Mouse (Mus musculus) c-Kit-positive CD71-negative TER-119-negative erythroid progenitor cells, embryonic 14.5 days (primary cell): ENCODE measurements at regions not wholly inside any gene's neighbourhood (a gene's known extent, or its start where the extent isn't known, plus 50 kb on each side); places are given as distances from the start of the nearest gene placed in this dataset.
"Not testable (repeated sequence)": the region's sequence is repeated elsewhere in the genome, so short reads cannot be mapped to it uniquely, and the experiment has no call there.

Experiments
- DNase-seq: peaks from one replicate; pipeline ENCODE4 v3.0.0-alpha.2; 2013; ENCODE audit warnings: low read depth

DNA sequence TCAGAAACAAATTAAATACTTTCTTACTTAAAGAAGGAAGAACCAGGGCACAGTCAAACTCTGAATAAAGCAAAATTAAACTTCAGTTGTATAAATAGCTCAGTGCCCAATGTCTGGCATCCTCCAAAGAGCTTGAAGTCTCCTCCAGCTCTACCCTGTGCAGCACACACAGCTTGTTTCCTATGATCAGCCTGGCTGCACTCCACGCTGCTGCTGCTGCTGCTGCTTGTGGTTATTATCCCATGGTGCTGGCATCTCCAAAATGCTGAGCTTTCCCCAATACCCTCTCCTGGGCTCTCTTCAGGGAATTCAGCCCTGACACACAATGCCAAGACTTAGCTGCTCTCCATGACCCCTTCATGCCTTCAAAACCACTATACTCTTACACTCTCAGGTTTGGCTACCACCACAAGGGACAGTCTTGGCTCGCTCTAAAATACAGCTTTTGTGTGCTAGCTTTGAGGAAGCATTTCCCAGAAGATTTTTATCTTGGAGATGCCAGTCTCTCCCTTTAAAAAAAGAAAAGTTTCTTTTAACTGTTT is 121.0 kb downstream of the Rab10 start:
- not testable (repeated sequence) for DNase-seq

DNA sequence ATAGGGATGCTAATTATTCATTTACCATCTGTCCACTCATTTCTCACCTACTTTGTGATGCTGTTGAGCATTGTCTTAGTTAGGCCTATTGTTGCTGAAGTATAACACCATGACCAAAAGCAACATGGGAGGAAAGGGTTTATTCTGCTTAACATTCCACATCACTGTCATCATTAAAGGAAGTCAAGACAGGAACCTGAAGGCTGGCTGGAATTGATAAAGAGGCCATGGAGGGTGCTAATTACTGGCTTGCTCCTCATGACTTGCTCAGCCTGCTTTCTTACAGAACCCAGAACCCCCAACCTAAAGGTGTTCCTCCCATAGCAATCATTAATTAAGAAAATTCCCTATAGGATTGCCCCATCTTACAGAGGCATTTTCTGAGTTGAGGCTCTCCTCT is 121.6 kb downstream of the Rab10 start:
- no peak for DNase-seq

DNA sequence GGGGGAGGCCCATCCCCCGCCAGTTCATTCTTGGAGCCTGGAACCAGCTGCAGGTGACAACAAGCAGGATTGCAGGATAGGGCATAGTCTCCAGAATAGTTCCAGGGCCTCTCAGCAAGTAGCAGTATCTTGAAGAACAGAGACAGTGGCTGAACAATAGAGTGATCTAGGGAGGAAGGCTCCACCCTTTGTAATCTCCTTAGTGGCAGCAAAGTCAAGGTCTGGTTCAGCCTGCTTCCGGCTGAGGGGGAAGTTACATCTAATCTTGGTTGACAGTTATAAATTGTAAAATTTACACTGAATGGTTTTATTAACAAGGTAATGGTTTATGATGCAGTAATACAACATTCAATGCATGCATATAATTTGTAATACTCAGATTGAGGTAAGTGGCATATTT is 136.4 kb downstream of the Rab10 start:
- DNase-seq: no peak

DNA sequence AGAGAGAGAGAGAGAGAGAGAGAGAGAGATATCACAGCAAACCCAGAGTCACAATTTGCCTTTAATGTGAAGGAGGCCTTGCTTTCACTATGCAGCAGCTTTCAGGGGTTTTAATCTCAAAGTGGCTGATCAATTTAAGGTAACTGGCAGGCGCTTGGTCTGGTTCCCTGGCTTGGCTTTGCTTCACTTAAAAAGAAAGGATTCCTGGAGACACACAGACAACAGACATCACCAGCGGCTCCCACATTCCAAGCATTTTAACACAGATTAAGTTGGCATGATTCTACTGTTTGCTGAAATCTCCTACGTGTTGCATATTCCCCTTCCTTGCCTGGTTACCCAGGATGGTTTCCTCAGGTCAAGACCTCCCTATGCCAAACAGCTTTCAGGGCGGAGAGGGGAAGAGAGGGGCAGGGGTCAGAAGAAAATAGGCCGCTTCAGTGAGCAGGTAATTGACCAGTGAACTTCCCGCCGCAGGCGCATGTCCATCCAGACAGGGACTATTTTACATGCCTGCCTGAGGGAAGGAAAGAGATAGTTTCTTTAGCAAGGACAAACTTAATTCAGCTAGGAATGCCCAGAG is 140.0 kb downstream of the Rab10 start:
- DNase-seq: not testable (repeated sequence)

DNA sequence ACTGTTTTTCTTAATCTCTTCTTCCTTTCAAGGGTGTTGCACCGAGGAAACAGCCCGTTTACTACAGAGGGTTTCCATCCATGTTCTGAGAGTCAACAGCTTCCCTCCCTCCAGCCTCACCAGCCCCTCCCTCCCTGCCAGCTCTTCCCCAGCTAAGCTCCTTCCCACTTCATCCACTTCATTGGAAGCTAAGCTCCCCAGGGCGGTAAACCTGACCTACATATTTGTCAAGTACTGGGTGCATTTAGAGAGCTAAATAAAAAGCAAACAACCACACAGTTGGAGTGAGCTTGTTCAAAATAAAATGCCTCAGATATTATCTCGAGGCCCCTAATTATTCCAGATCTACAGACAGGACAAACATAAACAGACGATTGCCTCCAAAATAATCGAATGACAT is 148.1 kb downstream of the Rab10 start:
- DNase-seq: not testable (repeated sequence)

DNA sequence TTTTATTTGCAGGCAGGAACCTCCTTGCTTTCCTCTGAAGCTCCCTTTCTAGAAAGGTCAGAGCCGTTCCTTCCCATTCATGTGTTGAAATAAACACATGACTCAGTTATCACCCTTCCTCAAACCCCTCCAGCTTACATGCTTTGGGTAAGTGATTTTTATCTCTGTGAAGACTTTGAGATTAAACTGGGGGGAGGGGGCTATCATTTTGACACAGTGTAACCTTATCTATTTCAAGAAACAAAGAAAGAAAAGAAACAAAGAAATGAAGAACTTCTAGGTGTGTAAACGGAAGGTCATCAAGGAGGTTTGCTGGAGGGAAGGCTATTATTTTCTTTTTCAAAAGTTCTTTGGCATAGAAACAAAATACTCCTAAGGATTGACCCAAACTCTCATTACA is 151.0 kb downstream of the Rab10 start:
- DNase-seq: not testable (repeated sequence)

DNA sequence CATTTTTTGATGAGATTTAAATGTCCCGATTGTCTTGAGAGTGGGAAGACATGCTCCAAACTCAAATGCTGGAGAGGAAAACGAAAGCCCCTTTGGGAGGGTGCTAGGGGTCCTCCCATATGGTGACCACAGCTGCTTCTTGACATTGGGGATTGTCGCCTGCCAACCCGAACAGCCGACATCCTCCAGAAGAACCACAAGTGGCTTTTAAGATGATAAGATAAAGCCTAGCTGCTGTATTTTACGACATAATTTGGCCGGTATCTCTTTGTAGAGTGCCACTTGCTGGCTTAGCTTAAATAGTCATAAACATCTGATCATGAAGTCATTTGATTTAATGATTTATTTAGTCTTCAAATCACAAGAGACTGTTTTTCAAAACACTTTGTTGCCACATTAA is 156.1 kb downstream of the Rab10 start:
- not testable (repeated sequence) for DNase-seq

DNA sequence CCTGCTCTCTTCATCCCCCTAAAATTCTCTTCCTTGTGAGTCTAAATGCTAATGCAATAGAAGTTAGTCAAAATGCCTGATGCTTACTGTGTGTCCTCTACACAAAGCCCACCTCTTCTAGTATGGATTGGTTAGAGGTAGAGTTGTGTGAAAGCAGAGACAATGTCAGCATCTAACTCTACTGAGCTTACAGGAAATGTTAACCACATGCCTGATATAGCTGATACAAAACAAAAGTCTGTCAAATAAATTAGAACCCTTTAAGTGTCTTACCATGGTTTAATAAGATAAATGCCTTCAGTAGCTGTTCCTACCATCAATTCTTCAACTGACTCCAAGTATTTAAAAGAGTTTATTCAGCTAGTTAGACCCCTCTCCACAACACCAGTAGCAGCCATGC is 177.2 kb downstream of the Rab10 start:
- DNase-seq: not testable (repeated sequence)

DNA sequence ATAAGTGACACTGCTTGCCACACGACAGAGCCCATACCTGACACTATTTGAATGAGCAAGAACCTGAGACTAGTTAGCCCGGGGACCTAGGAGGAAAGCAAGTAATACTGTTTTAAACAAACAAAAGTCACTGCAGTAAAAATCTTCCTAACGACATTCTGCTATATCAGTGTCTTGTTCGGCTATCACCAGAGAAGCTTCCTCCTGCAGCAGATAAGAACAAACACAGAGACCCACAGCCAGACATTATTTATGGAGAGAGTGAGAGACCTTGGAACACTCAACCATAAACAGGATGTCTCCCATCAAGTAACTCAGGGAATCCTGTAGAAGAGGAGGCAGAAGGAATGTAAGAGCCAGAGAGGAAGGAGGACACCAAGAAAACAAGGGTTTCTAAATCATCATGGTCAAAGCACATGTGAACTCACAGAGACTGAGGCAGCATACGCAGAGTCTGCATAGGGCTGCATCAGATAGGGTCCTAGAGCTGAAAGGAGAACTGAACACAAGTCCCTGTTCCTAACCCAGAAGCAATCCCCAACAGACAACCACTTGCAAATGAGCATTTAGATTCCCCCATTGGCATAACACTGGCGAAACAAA is 178.5 kb downstream of the Rab10 start:
- not testable (repeated sequence) for DNase-seq

DNA sequence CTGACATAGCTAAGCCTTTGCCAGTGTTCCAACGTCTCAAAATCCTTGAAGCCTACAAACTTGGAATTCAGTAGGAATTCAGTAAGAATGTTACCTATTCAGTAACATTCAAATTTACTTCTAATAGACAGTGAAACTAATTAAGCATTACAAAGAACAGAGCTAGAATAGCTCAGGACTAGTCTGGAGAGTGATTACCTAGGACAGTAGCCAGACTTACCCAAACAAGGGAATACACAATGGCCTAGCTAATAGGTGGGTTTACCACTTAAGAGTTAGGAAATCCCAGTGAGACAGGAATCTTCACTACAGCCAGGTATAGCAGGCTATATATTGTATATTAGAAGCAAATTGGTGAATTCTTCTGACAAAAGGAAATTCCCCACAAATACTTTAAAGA is 182.4 kb downstream of the Rab10 start:
- DNase-seq: not testable (repeated sequence)

DNA sequence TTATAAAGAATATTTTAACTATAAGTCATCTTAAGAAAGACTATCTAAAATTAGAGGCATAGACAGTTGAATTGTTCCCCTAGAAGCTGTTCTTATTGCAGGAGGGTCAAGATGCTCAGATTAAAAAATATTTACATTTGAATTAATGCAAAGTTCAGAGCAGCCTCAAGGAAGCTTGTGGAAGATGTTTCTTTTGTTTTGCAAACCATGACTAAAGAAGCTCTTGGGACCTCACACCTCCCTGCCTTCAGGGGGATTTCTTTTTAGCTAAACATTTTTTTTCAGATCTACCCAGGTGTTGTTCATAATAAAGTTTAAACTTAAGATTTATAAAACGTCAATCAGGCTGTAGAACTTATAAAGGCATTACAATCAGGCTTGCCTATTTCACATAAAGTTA is 185.7 kb downstream of the Rab10 start:
- DNase-seq: no peak

DNA sequence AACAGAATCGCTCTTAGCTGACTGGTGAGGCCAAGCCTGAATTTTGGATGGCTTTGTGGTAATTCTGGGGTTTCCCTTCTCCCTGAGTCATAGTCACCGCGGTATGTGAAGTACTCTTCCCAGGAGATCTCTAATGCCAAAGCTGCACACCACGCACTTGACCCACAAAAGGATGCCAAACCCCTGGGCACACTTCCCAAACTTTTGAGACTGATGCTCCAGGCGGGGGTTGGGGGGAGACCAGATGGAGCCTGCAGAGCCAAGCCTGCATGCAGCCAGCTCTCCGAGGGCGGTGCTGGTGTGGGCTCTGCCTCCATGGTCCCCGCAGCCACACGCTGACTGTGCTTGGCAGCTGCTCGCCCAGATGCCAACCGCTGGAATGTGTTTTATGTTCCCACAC is 199.2 kb downstream of the Rab10 start:
- not testable (repeated sequence) for DNase-seq

DNA sequence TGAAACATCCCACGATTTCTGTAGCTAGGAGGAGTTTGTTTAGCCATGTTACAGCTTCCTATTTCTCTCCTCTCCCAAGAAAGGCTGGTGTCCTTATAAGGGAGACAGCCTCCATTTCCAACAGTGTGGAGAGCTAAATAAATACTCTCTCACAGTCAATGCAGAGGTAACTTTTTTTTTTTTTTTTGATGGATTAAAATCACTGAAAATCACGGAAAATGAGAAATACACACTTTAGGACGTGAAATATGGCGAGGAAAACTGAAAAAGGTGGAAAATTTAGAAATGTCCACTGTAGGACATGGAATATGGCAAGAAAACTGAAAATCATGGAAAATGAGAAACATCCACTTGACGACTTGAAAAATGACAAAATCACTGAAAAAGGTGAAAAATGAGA is 200.1 kb downstream of the Rab10 start:
- not testable (repeated sequence) for DNase-seq

DNA sequence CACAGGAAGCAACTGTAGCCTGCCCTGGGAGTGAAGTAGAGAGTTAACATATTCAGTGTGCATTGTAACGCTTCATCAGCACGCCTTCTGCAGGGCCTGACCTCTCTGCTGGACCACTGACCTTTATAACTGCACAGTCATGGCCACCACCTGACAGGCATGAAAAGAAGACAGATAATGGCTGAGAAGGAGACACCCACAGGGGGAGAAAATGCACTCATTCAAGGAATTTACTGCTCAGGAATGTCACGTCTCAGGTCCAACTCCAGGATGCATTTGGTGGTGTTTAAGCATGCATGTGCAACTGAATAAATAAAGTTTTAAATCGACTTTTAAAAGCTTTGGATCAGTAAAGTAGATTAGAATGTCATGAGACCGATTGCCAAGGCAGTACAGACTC is 207.8 kb downstream of the Rab10 start:
- DNase-seq: not testable (repeated sequence)

DNA sequence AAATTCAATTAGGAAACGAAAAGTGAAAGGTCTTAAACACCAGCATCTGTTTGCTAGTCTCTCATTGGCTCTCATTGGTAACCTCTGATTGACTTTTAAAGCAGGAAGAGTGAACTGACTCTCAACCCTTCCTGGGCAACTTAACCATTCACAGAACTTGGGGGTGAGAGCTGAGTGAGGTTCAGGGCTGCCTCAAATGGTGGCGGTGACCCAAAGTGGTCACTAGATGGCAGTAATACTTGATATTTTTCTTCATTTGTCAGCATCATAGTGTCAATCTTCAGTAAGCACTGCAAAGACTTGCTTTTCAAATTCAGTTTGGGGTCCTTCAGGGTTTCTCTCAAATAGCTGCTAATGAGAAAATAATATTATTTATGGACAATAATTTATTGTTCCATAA is 211.6 kb downstream of the Rab10 start:
- peak; percentile 8 for DNase-seq

DNA sequence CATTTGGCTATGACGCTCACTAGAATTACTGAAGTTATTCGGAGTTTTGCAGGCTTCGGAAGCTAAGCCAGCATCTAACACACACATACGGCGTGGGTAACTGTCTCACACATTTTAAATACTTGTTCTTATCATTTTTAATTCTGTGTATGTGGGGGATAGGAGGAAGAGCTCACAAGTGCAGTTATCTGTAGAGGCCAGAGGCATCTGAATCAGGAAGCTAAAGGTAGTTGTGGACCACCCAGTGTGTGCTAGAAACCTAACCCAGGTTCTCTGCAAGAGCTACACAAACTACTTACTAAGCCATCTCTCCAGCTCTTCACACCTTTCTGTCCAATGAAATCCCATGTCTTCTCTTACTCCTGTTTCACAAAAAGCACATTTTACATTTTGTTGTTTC is 215.3 kb downstream of the Rab10 start:
- no peak for DNase-seq

DNA sequence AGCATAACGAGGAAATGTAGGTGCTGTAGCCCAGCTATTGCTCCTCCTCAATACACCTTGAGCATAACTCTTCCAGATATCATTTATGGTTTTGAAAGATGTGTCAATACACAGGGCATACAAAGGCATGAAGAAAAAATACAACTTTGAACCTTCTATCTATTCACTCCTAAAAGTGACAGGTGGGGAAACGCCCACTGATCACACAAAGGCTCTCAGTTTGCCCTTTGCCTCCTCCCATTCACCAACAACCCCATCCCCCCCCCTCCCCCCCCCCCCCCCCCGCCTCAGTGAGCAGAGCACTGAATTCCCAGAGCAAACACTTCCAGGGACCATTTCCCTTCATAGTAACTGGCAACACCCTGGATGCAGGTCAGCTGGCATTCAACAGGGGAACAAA is 216.8 kb downstream of the Rab10 start:
- not testable (repeated sequence) for DNase-seq

DNA sequence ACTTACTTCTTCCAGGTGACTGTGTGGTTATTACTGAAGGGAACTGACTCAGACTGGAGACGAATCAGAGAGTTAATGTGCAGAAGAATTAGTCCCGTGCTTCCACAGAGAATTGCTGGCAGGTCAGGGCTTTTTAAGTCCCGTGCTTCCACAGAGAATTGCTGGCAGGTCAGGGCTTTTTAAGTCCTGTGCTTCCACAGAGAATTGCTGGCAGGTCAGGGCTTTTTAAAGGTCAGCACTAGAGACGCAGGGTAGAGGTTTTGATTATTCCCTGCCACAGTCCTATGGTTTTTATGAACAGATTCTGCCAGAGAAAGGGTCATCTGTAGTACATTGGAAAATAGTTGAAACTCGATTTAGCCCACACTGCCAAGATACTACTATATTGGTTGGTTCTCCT is 260.2 kb downstream of the Rab10 start:
- not testable (repeated sequence) for DNase-seq

DNA sequence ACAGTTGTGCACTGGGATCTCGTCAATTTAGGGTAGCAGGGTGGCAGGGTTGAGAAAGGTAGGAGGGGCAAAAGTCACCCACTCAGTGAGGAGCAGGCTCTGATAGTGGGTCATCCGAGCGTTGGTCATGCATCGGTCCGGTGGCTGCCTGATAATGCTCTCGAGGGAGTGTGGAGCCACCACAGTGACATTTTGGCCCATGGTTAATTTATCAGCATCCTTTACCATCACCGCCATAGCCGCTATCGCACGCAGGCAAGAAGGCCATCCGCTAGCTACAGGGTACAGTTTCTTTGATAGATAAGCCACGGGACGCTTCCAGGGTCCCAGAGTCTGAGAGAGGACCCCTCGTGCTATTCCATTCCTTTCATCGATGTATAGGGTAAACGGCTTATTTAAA is 291.3 kb downstream of the Rab10 start:
- not testable (repeated sequence) for DNase-seq

DNA sequence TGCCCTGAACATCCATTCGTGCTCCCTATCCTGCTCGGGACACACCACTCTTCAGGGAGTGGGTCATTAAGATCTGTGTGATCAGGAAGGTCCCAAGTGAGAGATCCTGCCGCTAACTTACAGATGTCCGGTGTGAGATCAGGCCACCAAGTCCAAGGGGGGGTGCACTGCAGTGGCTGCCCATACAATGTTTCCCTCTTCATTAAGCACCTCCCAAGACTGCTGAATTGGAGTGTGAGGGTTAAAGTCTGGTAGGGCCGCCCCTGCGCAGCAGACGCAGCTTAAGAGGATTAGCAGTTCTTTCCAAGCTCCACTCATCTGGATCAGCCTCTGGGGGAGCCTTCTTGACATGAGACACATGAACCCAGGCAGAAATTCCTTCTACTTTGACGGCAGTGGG is 293.0 kb downstream of the Rab10 start:
- DNase-seq: not testable (repeated sequence)
